Mouse (Mus musculus): ENCODE results near the gene Xpo6. TPM values are rescaled to one million over a fixed set of nuclear protein-coding genes. Genes with fewer than 3 reads are reported as not detected.

The Xpo6 gene
- polyA plus RNA-seq, 1 experiment from 2014 or later = 27.6 TPM

DNA sequence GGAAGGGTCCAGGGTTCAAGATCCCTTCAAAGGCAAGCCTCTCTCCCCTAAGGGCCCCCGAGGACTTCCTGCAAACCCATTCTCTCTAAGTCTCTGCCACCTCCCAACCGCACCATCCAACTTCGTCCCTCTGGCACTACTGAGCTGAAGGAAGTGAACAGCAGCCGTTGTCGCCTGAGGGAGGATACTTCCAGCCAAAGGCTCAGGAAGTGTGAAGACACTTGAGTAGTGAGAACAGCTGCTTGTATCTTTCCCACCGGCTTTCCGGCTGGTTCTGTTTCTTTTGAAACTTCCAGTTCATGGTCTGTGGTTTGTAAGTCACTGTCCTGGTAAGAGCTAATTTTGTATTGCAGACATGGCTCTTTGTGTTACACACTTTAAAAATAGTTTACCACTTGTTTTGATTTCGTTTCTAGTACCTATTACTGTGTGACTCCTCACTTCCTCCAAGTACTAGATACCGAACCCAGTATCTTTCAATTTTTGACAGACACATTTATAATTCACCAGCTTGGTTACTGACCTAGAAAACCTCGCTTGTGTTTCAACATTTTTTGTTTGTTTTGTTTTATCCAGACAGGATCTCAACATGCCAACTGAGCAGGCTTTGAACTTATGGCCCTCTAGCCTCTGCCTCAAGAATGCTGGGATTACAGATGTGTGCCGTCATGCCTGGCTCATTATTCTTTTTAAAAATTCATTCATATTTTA lies 35.9 kb upstream of the Xpo6 start:
- Histone ChIP-seq H3K27ac (ENCODE audit: low read length) (no peak overlapping the region; the same call in 1 of the 2 replicates), H3K4me1 (ENCODE audit: control insufficient read depth, insufficient read depth, low read length) (0 out of 2 replicates have a peak, but pooled peaks cover 5% of the 10 kb centered on the region), H3K27me3 (ENCODE audit: control insufficient read depth, insufficient read depth, low read length) (peaks cover 2% of the 10 kb centered on the region; the same call in 1 of the 2 replicates), H3K36me3 (ENCODE audit: control insufficient read depth, insufficient read depth) (no peaks in the 10 kb centered on the region), H3K9ac (ENCODE audit: low read length) (no peak overlapping the region), H3K4me3 (ENCODE audit: low read length) (no peak overlapping the region), H3K9me3 (replicated peaks; ENCODE audit: control insufficient read depth, low read length) (no peaks in the 10 kb centered on the region), H3K4me2 (ENCODE audit: low read depth, low read length) (no peak overlapping the region)
- no peak for ATAC-seq (replicated peaks; ENCODE audit: extremely low read depth, insufficient read depth, low FRiP score)
- WGBS = 38% methylated on average over 11 of the region's 11 CpGs

DNA sequence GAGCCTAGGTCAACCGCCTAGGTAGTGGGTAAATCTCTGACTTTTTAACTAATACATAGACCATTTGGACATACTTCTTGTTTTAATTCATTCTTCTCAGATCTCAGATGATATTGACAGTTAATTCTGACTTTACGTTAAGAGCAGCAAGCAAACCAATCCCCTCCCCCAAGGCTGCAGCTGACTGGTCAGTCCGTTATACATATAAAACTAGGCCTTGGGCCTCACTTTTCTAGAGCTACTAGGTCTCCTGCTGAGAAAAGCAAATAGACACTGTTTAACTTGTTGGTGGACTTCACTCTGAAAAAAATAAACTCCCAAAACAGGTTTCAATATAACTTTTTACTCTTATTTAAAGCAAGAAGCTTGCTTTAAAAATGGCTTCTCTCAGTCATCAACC lies 34.3 kb upstream of the Xpo6 start:
- 92% methylated on average over 3 of the region's 3 CpGs for WGBS
- no peak overlapping the region for H3K9ac ChIP-seq (ENCODE audit: low read length)
- H3K4me1 ChIP-seq (ENCODE audit: control insufficient read depth, insufficient read depth, low read length) = 0 out of 2 replicates have a peak, but pooled peaks cover 5% of the 10 kb centered on the region
- no peaks in the 10 kb centered on the region for H3K9me3 ChIP-seq (replicated peaks; ENCODE audit: control insufficient read depth, low read length)
- no peak overlapping the region for H3K4me3 ChIP-seq (ENCODE audit: low read length)
- no peak overlapping the region for H3K27ac ChIP-seq (ENCODE audit: low read length)
- no peak overlapping the region for H3K4me2 ChIP-seq (ENCODE audit: low read depth, low read length)
- H3K27me3 ChIP-seq (ENCODE audit: control insufficient read depth, insufficient read depth, low read length) = peaks cover 2% of the 10 kb centered on the region; the same call in 1 of the 2 replicates
- no peaks in the 10 kb centered on the region for H3K36me3 ChIP-seq (ENCODE audit: control insufficient read depth, insufficient read depth)
- no peak for ATAC-seq (replicated peaks; ENCODE audit: extremely low read depth, insufficient read depth, low FRiP score)

DNA sequence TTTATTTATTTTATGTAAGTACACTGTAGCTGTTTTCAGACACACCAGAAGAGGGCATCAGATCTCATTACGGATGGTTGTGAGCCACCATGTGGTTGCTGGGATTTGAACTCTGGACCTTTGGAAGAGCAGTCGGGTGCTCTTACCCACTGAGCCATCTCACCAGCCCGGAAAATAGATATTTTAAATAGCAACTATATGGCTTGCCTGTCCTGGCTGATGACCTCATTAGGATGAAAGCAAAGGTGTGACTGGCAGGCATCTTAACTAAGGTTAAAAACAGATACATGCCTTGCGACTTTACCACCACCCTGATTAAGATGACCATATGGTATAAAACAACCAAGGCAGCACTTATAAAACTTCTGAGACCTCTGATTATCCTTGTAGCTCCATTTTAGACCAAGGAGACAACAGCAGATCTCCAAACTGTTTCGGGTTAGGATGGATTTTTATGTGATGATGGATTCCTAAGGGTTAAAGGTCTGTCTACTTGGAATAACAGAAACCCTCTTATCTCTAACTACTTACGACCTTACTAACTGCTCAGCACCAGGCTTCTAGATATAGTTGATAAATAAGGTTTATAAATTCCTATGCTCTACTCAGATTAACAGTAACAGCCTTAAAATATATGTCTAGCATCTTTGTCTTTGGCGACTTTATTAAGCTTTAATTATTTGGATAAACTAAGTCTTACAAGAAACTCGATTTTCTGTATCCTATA lies 32.2 kb upstream of the Xpo6 start:
- H3K9me3 ChIP-seq (replicated peaks; ENCODE audit: control insufficient read depth, low read length) = no peaks in the 10 kb centered on the region
- 65% methylated on average over 7 of the region's 8 CpGs for WGBS
- no peaks in the 10 kb centered on the region for H3K36me3 ChIP-seq (ENCODE audit: control insufficient read depth, insufficient read depth)
- H3K27me3 ChIP-seq (ENCODE audit: control insufficient read depth, insufficient read depth, low read length) = no peaks in the 10 kb centered on the region
- H3K4me3 ChIP-seq (ENCODE audit: low read length) = no peak overlapping the region
- no peak for ATAC-seq (replicated peaks; ENCODE audit: extremely low read depth, insufficient read depth, low FRiP score)
- H3K9ac ChIP-seq (ENCODE audit: low read length) = no peak overlapping the region
- 0 out of 2 replicates have a peak, but pooled peaks cover 5% of the 10 kb centered on the region for H3K4me1 ChIP-seq (ENCODE audit: control insufficient read depth, insufficient read depth, low read length)
- no peak overlapping the region for H3K4me2 ChIP-seq (ENCODE audit: low read depth, low read length)
- H3K27ac ChIP-seq (ENCODE audit: low read length) = no peak overlapping the region

DNA sequence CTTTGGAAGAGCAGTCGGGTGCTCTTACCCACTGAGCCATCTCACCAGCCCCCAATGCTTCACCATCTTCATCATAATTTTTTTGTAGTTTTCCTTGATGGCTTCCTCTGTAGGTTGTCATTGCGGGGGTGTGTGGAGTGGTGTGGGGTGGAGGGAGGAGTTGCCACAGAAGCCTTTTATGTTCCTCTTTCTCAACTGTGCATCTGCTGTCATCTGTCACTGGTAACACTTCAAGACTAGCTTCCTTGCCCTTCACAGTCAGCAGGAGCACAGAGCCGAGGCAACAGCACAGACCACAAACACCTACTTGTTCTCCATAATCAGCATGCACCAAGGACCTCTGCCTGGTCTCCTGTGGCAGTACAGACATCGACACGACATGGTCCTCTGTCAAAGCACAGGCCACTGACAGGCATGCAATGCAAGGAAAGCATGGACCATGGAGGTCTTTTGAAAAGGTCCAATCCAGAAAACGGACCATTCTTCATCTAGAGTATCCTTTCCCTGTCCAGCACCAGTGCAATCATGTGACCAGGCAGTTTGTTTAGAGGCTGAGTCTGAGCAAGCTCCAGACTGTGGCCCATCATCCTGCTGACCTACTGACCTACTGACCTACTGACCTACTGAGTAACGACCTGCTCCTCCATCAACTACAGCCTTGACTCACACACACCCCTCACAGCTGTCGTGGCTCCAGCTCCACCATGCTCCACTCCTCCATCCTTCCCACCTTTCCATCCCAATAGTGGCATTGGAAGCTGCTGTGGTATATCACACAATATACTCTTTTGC lies 30.3 kb upstream of the Xpo6 start:
- WGBS = 51% methylated on average over 8 of the region's 8 CpGs
- ATAC-seq (replicated peaks; ENCODE audit: extremely low read depth, insufficient read depth, low FRiP score) = no peak

DNA sequence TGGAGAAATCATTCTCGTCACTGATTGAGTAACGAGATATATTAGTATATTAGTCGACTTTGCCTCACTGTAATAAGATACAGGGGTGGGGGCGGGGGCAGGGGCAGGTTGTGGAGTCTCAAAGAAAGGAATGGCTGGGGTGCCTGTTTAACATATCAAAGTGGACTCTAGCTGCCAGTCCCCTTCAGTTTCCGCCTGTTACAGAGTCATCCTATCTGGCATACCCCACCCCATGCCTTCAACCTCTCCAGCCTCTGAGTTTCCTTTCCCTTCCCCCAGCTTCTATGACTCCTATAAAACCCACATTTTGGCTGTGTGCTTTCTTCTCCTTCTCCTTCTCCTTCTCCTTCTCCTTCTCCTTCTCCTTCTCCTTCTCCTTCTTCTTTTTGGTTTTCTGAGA lies 25.8 kb upstream of the Xpo6 start:
- Histone ChIP-seq H3K9me3 (replicated peaks; ENCODE audit: control insufficient read depth, low read length) (no peaks in the 10 kb centered on the region; the same call in 1 of the 2 replicates), H3K9ac (ENCODE audit: low read length) (no peak overlapping the region), H3K4me3 (ENCODE audit: low read length) (no peak overlapping the region), H3K4me2 (ENCODE audit: low read depth, low read length) (no peak overlapping the region), H3K27me3 (ENCODE audit: control insufficient read depth, insufficient read depth, low read length) (no peaks in the 10 kb centered on the region), H3K36me3 (ENCODE audit: control insufficient read depth, insufficient read depth) (no peaks in the 10 kb centered on the region), H3K27ac (ENCODE audit: low read length) (no peak overlapping the region), H3K4me1 (ENCODE audit: control insufficient read depth, insufficient read depth, low read length) (no peaks in the 10 kb centered on the region)
- ATAC-seq (replicated peaks; ENCODE audit: extremely low read depth, insufficient read depth, low FRiP score) = no peak
- WGBS = 38% methylated on average over 5 of the region's 5 CpGs

More for the DNA sequence above, 30.3 kb upstream of the Xpo6 start:
- Histone ChIP-seq H3K27me3 (ENCODE audit: control insufficient read depth, insufficient read depth, low read length) (no peaks in the 10 kb centered on the region), H3K27ac (ENCODE audit: low read length) (no peak overlapping the region), H3K9ac (ENCODE audit: low read length) (no peak overlapping the region), H3K4me1 (ENCODE audit: control insufficient read depth, insufficient read depth, low read length) (no peaks in the 10 kb centered on the region), H3K4me3 (ENCODE audit: low read length) (no peak overlapping the region), H3K9me3 (replicated peaks; ENCODE audit: control insufficient read depth, low read length) (no peaks in the 10 kb centered on the region), H3K36me3 (ENCODE audit: control insufficient read depth, insufficient read depth) (no peaks in the 10 kb centered on the region), H3K4me2 (ENCODE audit: low read depth, low read length) (no peak overlapping the region)

DNA sequence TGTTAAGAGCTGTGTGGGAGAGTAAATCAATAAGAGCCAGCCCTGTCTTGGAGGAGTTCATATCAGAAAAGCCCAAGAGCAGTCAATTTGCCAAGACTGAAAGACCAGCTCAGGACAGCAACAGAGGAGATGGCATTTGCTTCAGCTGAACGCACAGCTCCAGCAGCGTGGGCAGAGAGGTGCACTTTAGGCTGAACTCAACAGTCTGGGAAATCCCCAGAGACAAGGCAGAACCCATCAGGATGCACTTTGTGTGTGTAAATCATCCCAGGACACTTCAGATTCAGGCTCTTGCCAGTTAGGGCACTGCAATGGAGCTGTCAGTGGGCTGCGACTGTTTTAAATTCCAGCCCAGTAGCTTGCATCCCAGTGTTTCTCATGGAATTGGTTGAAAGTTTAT lies 22.5 kb upstream of the Xpo6 start:
- H3K4me1 ChIP-seq (ENCODE audit: control insufficient read depth, insufficient read depth, low read length) = peaks cover 4% of the 10 kb centered on the region
- H3K9me3 ChIP-seq (replicated peaks; ENCODE audit: control insufficient read depth, low read length) = no peaks in the 10 kb centered on the region; the same call in 1 of the 2 replicates
- no peak overlapping the region for H3K27ac ChIP-seq (ENCODE audit: low read length)
- H3K36me3 ChIP-seq (ENCODE audit: control insufficient read depth, insufficient read depth) = no peaks in the 10 kb centered on the region
- no peak overlapping the region for H3K4me2 ChIP-seq (ENCODE audit: low read depth, low read length)
- no peak for ATAC-seq (replicated peaks; ENCODE audit: extremely low read depth, insufficient read depth, low FRiP score)
- H3K9ac ChIP-seq (ENCODE audit: low read length) = no peak overlapping the region
- 56% methylated on average over 3 of the region's 3 CpGs for WGBS
- H3K27me3 ChIP-seq (ENCODE audit: control insufficient read depth, insufficient read depth, low read length) = no peaks in the 10 kb centered on the region
- H3K4me3 ChIP-seq (ENCODE audit: low read length) = no peak overlapping the region

DNA sequence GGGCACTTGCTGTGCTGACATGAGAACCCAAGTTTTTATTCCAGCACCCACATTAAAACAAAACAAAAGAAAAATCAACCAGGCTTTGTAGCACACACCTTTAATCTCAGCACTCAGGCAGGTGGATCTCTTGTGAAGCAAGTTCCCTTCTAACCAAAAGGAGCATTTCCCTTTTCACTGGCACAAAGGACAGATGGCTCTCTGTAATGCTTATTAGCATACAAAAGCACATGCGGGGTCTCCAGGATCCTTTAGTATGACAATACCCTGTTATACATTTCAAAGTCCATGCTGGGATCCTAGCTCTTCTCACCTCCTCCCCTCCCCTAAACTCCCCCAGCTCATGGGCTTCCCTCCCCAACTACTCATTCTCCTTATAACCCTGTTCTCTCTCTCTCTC lies 20.3 kb upstream of the Xpo6 start:
- Histone ChIP-seq H3K4me1 (ENCODE audit: control insufficient read depth, insufficient read depth, low read length) (peaks cover 6% of the 10 kb centered on the region), H3K4me2 (ENCODE audit: low read depth, low read length) (no peak overlapping the region), H3K27me3 (ENCODE audit: control insufficient read depth, insufficient read depth, low read length) (no peaks in the 10 kb centered on the region), H3K9me3 (replicated peaks; ENCODE audit: control insufficient read depth, low read length) (no peaks in the 10 kb centered on the region; the same call in 1 of the 2 replicates), H3K9ac (ENCODE audit: low read length) (no peak overlapping the region), H3K27ac (ENCODE audit: low read length) (no peak overlapping the region), H3K4me3 (ENCODE audit: low read length) (no peak overlapping the region), H3K36me3 (ENCODE audit: control insufficient read depth, insufficient read depth) (no peaks in the 10 kb centered on the region)
- ATAC-seq (replicated peaks; ENCODE audit: extremely low read depth, insufficient read depth, low FRiP score) = no peak
- 29% methylated on average over 1 of the region's 1 CpGs for WGBS

DNA sequence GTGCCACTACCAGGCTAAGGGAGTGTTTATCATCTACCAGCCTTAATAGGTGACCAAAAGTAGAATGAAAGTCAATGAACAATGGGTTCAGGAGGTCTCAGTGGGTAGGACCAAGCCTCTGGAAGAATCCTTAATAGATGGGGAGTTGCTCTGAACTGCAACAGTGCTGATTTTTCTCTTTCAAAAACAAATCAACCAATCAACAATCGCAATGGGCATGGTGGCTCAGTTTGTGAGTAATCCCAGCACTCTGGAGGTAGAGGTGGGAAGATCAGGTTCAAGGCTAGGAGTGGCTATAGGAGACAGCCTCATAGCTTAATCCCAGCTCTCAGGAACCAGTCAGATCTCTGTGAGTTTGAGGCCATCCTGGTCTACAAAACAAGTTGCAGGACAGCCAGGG lies 18.0 kb upstream of the Xpo6 start:
- 82% methylated on average over 1 of the region's 1 CpGs for WGBS
- H3K4me1 ChIP-seq (ENCODE audit: control insufficient read depth, insufficient read depth, low read length) = peaks cover 6% of the 10 kb centered on the region
- H3K4me2 ChIP-seq (ENCODE audit: low read depth, low read length) = no peak overlapping the region
- H3K27ac ChIP-seq (ENCODE audit: low read length) = no peak overlapping the region
- no peak overlapping the region for H3K9ac ChIP-seq (ENCODE audit: low read length)
- H3K9me3 ChIP-seq (replicated peaks; ENCODE audit: control insufficient read depth, low read length) = no peaks in the 10 kb centered on the region; the same call in 1 of the 2 replicates
- H3K27me3 ChIP-seq (ENCODE audit: control insufficient read depth, insufficient read depth, low read length) = no peaks in the 10 kb centered on the region
- H3K36me3 ChIP-seq (ENCODE audit: control insufficient read depth, insufficient read depth) = no peaks in the 10 kb centered on the region
- ATAC-seq (replicated peaks; ENCODE audit: extremely low read depth, insufficient read depth, low FRiP score) = no peak
- no peak overlapping the region for H3K4me3 ChIP-seq (ENCODE audit: low read length)
